Mouse (Mus musculus) liver, embryonic 15.5 days (tissue): Measurements from ENCODE around the gene Gm47996. TPM values are rescaled to one million over a fixed set of nuclear protein-coding genes. Genes with fewer than 3 reads are reported as not detected.

Experiments used
- ATAC-seq: fragments of 200-750 bp; cut with Nextera tagmentation; 2 replicates; pipeline ENCODE4 v1.8.0; 2017; ENCODE audit warnings: moderate number of reproducible peaks, mild to moderate bottlenecking, moderate library complexity; ENCODE audit not compliant: insufficient read depth
- H3K27ac ChIP-seq: fragments of 300-500 bp; sonication (generic); replicated peaks from 2 replicates; pipeline ENCODE4 v1.5.1; 2015; ENCODE audit warnings: mild to moderate bottlenecking, inconsistent platforms
- H3K27me3 ChIP-seq: fragments of 300-500 bp; sonication (generic); 2 replicates; pipeline ENCODE4 v1.6.1; 2015; ENCODE audit warnings: mild to moderate bottlenecking, inconsistent platforms
- H3K36me3 ChIP-seq: fragments of 300-500 bp; sonication (generic); replicated peaks from 2 replicates; pipeline ENCODE4 v1.6.1; 2015; ENCODE audit warnings: moderate library complexity, mild to moderate bottlenecking, inconsistent platforms
- H3K4me1 ChIP-seq: fragments of 300-500 bp; sonication (generic); replicated peaks from 2 replicates; pipeline ENCODE4 v1.6.1; 2015; ENCODE audit warnings: inconsistent platforms
- H3K4me2 ChIP-seq: fragments of 300-500 bp; sonication (generic); 2 replicates; pipeline ENCODE4 v1.6.1; 2015; ENCODE audit warnings: moderate library complexity, mild to moderate bottlenecking, inconsistent platforms
- H3K4me3 ChIP-seq: fragments of 300-500 bp; sonication (generic); replicated peaks from 2 replicates; pipeline ENCODE4 v1.5.1; 2015; ENCODE audit warnings: mild to moderate bottlenecking, inconsistent platforms
- H3K9ac ChIP-seq: fragments of 300-500 bp; sonication (generic); 2 replicates; pipeline ENCODE4 v1.6.1; 2015; ENCODE audit warnings: moderate library complexity, mild to moderate bottlenecking, inconsistent platforms
- H3K9me3 ChIP-seq: fragments of 300-500 bp; sonication (generic); replicated peaks from 2 replicates; pipeline ENCODE4 v1.6.1; 2016; ENCODE audit warnings: inconsistent platforms
- WGBS: fragments of 180-500 bp; shearing (Covaris S2); methylation state at CpG from one replicate; pipeline ENCODE4 v1.1.7; 2015; ENCODE audit warnings: mixed read lengths; ENCODE audit not compliant: insufficient replicate concordance; 5-methylcytosine and 5-hydroxymethylcytosine counted together
- polyA plus RNA-seq: library from polyadenylated mRNA; unstranded; fragments of >200 nt; fragmentation: Nextera tagmentation; extraction: Ambion mirVana; gene quantifications from 2 replicates; pipeline ENCODE4 v1.2.1, GENCODE M21; 2015

Gm47996 gene
- polyA plus RNA-seq, 1 experiment from 2014 or later = 0.31 TPM

DNA sequence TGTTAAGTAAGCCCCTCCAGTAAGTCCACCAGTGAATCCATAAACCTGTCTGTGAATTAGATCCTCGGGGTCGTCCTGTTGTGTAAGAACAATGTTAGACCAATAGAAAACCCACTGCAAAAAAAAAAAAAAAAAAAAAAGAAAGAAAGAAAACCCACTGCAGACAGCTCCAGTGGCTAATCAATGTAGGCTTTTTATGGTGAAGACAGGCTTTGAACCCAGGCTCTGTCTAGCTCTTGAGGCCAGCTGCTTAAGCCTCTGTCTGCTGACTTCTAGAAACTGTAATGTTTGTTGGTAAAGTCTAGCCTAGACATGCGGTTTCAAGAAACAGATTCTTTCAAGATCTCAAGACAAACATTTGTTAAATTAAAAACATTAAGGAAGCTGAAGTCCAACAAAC is 40.2 kb downstream of the Gm47996 start:
- Histone ChIP-seq H3K9me3 (no peaks in the 10 kb centered on the region), H3K36me3 (no peaks in the 10 kb centered on the region), H3K27me3 (no peaks in the 10 kb centered on the region), H3K4me2 (peak overlapping the region; percentile 36), H3K4me3 (no peak overlapping the region), H3K4me1 (0 out of 2 replicates have a peak, but pooled peaks cover 3% of the 10 kb centered on the region), H3K27ac (no peak overlapping the region), H3K9ac (no peak overlapping the region)
- WGBS = 71% methylated on average over 3 of the region's 3 CpGs
- ATAC-seq = no peak

DNA sequence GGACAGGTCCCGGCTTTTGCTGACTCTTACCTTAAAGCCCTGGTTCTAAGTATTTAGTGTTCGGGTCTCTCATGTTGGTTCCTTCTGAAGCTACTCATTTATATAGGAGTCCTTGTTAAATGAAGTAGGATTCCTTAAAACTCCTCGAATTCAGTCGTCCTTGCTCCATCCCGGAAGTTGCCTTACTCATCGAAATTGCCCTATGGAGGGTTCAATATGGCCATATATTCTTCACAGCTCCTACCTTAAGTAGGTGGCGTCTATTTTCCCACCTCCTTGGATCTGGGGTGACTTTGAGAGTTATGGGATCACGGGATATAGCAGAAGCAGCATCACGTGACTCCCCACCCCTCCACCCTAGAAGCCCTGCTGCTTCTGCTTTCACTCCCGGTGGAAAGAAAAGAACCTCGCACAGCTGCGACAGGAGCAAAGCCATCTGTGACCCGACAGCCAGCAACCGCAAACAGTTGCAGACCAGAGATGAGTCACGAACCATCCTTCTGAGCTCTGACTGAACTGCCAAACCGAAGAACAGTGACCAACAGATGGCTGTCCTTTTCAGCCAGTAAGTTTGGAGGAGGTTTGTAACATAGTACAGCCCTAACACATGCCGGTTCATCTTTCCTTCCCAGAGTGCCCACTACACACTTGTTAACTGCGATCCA is 40.7 kb downstream of the Gm47996 start:
- Histone ChIP-seq H3K4me3 (no peak overlapping the region), H3K27me3 (no peaks in the 10 kb centered on the region), H3K4me1 (0 out of 2 replicates have a peak, but pooled peaks cover 3% of the 10 kb centered on the region), H3K9ac (no peak overlapping the region), H3K36me3 (no peaks in the 10 kb centered on the region), H3K27ac (no peak overlapping the region), H3K9me3 (no peaks in the 10 kb centered on the region), H3K4me2 (peak overlapping the region; percentile 36)
- WGBS = 35% methylated on average over 18 of the region's 18 CpGs
- ATAC-seq = 0 out of 2 replicates have a peak, but pooled peaks have one; percentile 22

DNA sequence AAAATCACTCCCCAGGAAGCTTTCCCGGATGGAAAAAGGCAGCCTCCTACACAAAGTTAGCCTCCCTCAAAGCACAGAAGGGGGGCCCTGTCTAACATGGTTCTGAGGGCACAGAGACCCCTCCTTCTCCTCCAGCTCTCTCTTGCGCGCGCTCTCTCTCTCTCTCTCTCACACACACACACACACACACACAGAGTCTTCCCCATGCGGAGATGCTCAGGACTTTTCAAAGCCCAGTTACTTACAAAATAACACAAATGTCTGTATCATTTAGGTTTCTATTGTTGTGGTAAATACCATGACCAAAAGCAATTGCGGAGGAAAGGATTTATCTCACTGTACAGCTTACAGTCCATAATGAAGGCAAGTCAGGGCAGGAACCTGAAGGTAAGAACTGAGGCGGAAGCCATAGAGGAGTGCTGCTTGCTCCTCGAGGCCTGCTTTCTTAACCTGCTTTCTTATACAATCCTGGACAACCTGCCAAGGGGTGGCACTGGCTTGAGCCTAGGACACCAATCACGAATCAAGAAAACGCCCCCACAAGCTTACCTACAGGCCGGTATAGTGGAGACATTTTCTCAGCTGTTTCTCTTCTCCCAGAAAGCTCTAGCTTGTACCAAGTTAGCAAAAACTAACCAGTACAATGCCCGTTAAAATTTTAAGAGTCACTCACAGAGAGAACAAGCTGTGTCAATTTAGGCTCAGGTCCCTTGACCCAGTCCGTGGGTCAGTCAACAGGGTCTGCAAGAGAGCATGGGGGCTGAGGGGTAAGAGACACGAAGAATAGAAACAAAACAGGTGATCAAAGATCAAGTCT is 41.5 kb downstream of the Gm47996 start:
- Histone ChIP-seq H3K36me3 (no peaks in the 10 kb centered on the region), H3K4me1 (0 out of 2 replicates have a peak, but pooled peaks cover 3% of the 10 kb centered on the region), H3K27ac (no peak overlapping the region), H3K9ac (no peak overlapping the region), H3K27me3 (no peaks in the 10 kb centered on the region), H3K4me2 (peak overlapping the region; percentile 36), H3K4me3 (no peak overlapping the region), H3K9me3 (no peaks in the 10 kb centered on the region)
- no peak for ATAC-seq
- WGBS = 68% methylated on average over 14 of the region's 14 CpGs

DNA sequence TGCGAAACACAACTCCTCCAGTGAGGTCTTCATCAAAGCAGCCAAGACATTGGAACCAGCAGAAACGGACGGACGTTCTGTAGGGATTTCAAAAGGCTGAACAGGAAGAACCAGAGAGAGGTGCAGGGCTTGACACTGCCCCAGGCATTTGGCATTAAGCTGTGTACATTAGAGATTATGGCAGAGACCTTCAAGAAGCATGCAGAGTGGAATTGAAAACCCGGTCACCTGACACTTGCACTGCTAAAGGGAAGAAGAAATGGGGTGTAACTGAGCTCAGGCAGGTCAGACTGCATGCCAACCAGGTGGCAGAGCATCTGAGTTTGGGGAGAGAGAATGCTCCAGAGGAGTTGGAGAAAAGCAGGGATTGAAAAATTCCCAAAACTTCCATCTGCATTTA is 45.5 kb downstream of the Gm47996 start:
- H3K9me3 ChIP-seq = no peaks in the 10 kb centered on the region

DNA sequence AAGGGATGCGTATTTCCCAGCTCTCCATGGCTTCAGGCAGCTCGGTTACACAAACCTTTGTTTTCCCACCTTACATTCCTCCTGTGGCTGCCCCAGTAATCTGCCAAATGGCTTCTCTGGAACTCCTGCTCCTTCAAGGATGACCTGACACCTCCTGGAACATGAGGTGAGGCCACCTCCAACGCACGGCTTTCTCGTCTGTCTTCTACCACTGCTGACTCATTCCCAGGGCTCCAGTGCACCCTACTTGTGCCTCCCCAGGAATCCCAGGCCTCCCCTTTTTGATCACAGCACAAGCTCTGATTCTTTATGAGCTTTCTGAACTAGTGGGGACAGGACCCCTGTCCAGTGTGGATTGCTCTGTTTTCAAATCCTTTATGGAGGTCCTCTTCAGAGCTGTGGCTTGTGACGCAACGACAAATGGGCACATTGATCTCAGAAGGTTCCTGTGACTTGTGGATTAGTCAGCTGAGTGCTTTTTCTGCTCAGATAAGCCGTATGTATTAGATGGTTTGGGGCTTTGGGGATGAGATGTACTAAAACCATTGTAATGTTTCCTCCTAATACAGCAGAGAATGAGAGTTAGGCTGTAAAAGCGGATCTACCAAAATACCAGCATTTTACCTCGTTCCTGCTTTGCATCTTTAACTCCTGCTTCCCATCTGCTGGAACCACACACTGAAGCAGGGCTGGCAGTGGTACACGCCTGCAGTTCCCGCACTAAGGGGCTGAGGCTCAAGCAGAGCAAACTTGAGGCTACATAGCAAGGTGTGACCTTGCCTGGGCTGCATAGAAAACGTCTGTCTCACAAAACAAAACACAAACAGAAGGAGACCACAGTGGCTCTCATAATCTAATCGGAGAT is 48.4 kb downstream of the Gm47996 start:
- H3K4me1 ChIP-seq = peaks cover 12% of the 10 kb centered on the region; the same call in 1 of the 2 replicates
- H3K9me3 ChIP-seq = no peaks in the 10 kb centered on the region
- no peaks in the 10 kb centered on the region for H3K27me3 ChIP-seq
- H3K36me3 ChIP-seq = no peaks in the 10 kb centered on the region
- no peak for ATAC-seq
- WGBS = 44% methylated on average over 14 of the region's 14 CpGs
- no peak overlapping the region for H3K4me3 ChIP-seq
- no peak overlapping the region for H3K9ac ChIP-seq
- H3K27ac ChIP-seq = no peak overlapping the region
- H3K4me2 ChIP-seq = no peak overlapping the region

More for the DNA sequence above, 45.5 kb downstream of the Gm47996 start:
- H3K36me3 ChIP-seq = no peaks in the 10 kb centered on the region
- no peak overlapping the region for H3K4me2 ChIP-seq
- 71% methylated on average over 5 of the region's 5 CpGs for WGBS
- no peak for ATAC-seq
- no peak overlapping the region for H3K9ac ChIP-seq
- H3K4me1 ChIP-seq = peaks cover 12% of the 10 kb centered on the region; the same call in 1 of the 2 replicates
- H3K4me3 ChIP-seq = no peak overlapping the region
- H3K27ac ChIP-seq = no peak overlapping the region
- H3K27me3 ChIP-seq = no peaks in the 10 kb centered on the region

DNA sequence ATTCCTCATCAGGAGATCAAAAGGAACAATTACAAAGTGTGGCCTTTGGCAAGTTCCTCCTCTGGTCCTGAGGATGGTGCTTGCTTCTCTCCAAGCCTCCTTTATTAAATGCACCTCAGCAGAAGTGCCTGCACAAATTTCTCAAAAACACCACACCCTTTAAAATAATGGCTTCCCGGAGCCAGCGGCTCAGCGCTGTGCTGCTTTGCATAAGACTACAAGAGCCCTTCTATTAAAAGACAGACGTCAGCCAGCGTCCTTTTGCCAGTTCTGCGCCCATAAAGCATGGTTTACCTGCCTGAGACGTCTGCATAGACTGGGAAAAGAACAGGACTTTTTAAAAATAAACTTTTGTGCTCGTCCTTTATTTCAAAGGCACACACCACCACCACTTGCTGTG is 49.1 kb downstream of the Gm47996 start:
- Histone ChIP-seq H3K27ac (no peak overlapping the region), H3K4me3 (no peak overlapping the region), H3K36me3 (no peaks in the 10 kb centered on the region), H3K27me3 (no peaks in the 10 kb centered on the region), H3K9ac (no peak overlapping the region), H3K4me1 (peaks cover 12% of the 10 kb centered on the region; the same call in 1 of the 2 replicates), H3K4me2 (no peak overlapping the region), H3K9me3 (no peaks in the 10 kb centered on the region)
- no peak for ATAC-seq
- 52% methylated on average over 8 of the region's 8 CpGs for WGBS

Other genes with a start within 250 kb of the Gm47996 start
- gene Hmcn1, start 216.7 kb upstream of the Gm47996 start, polyA plus RNA-seq = 1.7 and 2.0 TPM in 2 replicates
- 1.9 and 2.2 TPM in 2 replicates for gene Gm47985, start 27.6 kb upstream of the Gm47996 start, polyA plus RNA-seq
- 1.2 and 1.3 TPM in 2 replicates for gene Gm8947, start 17.8 kb upstream of the Gm47996 start, polyA plus RNA-seq
- 0.74 and 0.82 TPM in 2 replicates for gene Gm47995, start 11.7 kb upstream of the Gm47996 start, polyA plus RNA-seq
- 0.39 and 1.0 TPM in 2 replicates for gene 3110040M04Rik, start 6.0 kb upstream of the Gm47996 start, polyA plus RNA-seq
- 68.9 and 71.9 TPM in 2 replicates for gene Ivns1abp, start 134.3 kb downstream of the Gm47996 start, polyA plus RNA-seq
- gene Swt1, start 218.3 kb downstream of the Gm47996 start, polyA plus RNA-seq = 12.1 and 15.4 TPM in 2 replicates
- 15.2 and 16.0 TPM in 2 replicates for gene Trmt1l, start 218.4 kb downstream of the Gm47996 start, polyA plus RNA-seq